Mouse (Mus musculus) layer of hippocampus, adult 9-10 months (tissue): Measurements from ENCODE around the gene Adat1.

ENCODE experiments used
- DNase-seq: peaks from one replicate; pipeline ENCODE4 v3.0.0; 2022; ENCODE audit warnings: low spot score

Adat1 gene

DNA sequence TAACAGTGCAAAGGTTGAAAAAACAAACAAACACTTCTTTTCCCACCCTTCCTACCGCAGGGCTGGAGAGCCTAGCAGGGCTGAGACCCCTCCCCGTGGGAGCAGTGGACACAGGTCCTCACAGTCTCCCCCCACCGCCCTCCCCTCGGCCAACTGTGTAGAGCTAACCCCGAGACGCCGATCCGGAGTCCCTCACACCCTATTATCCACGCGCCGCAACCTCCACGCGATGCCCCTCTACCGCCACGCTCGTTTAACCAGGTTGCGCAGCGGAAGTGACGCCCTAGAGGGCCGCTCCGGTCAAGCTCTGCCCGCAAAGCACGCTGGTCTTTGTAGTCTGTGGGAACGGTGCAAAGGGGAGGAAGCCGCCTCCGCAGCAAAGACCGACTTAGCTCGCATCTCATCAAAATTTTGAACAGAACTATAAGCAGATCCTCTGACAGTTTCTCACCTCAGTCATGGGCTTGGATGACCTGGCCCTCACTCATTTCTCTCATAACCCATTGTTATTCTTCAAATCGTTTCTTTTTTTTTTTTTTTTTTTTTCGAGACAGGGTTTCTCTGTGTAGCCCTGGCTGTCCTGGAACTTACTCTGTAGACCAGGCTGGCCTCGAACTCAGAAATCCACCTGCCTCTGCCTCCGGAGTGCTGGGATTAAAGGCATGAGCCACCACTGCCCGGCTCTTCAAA lies at the start of gene Adat1:
Gene Adat1, minus strand, starts transcription at position 290 of the 690 bp plus-strand sequence.
- DNase-seq, result peak; percentile 55

DNA sequence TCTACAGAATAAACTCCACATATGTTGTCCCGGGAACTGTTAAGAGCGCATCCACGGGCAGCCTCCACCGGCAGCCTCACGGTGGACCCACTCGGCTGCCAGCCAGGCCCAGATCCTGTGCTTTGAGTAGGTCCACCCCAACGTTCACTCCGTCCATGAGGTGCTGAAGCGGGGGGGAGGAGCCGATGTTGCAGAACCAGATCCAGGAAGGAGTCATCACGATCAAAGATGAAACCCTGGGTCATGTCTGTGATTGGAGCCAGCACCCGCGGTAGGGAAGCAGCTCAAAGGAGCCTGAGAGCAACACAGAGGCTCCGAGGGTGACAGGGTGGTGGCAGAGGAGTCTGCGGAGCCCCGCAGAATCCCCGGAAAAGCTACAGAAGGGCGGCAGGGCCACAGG lies 45.4 kb upstream of the Adat1 start:
- DNase-seq, result no peak

DNA sequence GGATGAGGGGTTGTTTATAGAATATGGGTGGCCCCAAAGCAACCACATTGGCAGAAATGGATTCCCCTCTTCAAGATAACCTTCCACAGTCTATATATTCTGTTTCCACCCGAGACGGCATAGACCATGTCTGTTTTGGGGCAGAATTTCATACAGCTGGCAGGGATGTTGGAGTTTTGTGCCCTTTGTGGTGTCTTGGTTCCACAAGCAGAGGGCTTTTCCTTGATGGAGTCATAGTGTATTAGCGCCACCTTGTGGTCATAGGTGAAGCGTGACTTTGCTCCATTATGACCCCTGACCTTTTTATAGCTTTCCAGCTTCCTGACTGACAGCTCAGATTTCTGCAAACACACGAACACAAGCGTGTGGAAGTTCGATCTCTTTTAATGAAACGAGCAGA lies 42.5 kb upstream of the Adat1 start:
- DNase-seq, result peak; percentile 33

- no peak for DNase-seq
Observed at GRCm38 (mm10) chr8:112033071-112033470, 41.0 kb upstream of the Adat1 start.

DNA sequence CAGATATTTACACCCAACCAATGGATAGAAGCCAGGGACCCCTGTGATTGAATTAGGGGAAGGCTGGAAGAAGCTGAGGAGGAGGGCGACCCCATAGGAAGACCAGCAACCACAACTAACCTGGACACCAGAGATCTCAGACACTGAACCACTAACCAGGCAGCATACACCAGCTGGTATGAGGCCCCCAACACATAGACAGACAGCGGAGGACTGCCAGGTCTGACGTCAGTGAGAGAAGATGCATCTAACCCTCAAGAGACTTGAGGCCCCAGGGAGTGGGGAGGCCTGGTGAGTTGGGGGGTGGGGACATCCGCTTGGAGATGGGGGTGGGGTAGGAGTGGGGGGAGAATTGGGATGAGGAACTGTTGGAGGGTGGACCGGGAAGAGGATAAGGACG lies 38.6 kb upstream of the Adat1 start:
- DNase-seq, result no peak

DNA sequence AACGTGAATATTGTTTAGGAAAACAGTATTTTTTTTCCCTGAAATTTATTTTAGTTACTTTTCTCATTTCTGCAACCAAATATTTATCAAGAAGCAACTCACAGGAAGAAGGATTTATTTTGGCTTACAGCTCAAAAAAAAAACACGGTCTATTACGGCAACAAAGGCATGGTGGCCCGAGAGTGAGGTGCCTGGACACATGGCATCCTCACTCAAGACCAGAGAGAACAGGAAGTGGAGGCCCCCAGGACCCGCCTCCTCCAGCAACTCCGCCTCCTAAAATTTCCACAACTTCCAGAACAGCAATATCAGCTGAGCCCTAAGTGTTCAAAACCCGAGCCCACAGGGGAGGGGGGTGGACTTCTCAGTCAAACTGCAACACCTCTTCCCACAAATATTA lies 37.4 kb upstream of the Adat1 start:
- no peak for DNase-seq

- DNase-seq, result no peak
Observed at GRCm38 (mm10) chr8:112014936-112015335, 22.8 kb upstream of the Adat1 start, which contains the start of gene Gm6793. Gene Gm6793, minus strand, starts transcription at chr8:112015036.

- DNase-seq, result no peak
Observed at GRCm38 (mm10) chr8:112011816-112012242, 19.7 kb upstream of the Adat1 start.

DNA sequence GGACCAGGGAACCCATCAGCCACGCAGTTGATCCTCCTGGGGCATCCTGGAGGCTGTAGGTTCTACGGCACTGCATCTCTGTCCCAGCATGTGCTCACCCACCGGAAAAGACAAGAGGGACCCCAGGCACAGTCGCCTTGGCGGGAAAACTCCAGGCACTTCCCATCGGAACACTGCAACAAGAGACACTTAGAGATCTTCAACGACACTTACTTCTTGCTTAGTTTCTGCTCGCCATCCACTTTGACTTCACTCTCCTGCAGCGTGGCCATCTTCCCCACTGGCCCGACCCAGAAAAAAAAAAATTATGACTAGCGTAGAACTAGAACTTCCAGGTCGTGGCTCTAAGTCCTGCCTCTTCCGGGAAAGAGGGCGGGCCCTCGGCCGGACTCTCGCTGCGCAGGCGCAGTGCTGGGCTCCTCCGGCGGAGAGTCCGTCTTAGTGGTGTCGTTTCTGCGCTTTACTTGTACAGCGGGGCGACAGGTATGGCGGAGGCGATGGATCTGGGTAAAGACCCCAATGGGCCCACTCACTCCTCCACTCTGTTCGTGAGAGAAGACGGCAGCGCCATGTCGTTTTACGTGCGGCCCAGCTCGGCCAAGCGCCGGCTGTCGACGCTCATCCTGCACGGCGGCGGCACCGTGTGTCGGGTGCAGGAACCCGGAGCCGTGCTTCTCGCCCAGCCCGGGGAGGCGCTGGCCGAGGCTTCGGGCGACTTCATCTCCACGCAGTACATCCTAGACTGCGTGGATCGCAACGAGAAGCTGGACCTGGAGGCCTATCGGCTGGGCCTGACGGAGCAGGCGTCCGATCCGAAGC lies 19.1 kb upstream of the Adat1 start, which contains the start of the genes Kars and Terf2ip:
Gene Kars, minus strand, starts transcription at position 327 of the 819 bp plus-strand sequence.
Gene Terf2ip, plus strand, starts transcription at position 402 of the 819 bp plus-strand sequence.
- DNase-seq, result peak; percentile 36

GRCm38 (mm10) chr8:112009558-112009957 lies 17.5 kb upstream of the Adat1 start:
- DNase-seq, result no peak

DNA sequence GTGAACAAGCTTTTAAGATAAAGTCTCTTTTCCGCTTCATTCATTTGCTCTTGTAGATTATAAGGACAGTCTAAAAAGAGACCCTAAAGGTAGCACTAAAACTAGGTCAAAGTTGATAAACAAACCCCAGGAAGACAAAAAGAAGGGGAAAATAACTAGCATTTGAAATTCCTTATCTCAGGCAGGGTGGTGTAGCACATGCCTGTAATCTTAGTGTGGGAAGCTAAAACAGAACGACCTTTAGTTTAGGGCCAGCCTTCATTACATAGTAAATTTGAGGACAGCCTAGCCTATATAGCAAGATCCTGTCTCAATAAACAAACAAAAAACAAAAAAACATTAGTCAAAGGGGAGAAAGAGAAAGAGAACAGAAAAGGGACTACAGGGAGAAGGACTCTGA lies 15.6 kb upstream of the Adat1 start:
- no peak for DNase-seq

- no peak for DNase-seq
Observed at GRCm38 (mm10) chr8:112005601-112006000, 13.5 kb upstream of the Adat1 start.

GRCm38 (mm10) chr8:112004754-112005153 lies 12.7 kb upstream of the Adat1 start:
- DNase-seq, result no peak

DNA sequence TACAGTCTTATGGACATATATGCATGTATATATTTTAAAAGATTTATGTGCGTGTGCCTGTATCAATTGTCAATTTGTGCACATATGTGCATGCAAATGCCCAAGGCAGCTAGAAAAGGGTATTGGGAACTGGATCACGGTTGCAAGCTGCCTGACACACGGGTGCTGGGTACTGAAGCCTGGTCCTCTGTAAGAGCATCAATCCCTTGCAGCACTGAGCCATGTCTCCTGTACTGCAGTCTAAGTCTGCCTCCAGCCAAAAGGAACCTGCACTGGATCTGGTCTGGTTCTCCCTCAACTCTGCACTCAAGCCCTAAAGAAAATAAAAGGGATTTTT lies 569 bp upstream of the Adat1 start:
- DNase-seq, result no peak

- DNase-seq, result no peak
Observed at GRCm38 (mm10) chr8:111991278-111991677, 824 bp downstream of the Adat1 start.

- peak; percentile 57 for DNase-seq
Observed at GRCm38 (mm10) chr8:111989911-111990310, 2.2 kb downstream of the Adat1 start.

DNA sequence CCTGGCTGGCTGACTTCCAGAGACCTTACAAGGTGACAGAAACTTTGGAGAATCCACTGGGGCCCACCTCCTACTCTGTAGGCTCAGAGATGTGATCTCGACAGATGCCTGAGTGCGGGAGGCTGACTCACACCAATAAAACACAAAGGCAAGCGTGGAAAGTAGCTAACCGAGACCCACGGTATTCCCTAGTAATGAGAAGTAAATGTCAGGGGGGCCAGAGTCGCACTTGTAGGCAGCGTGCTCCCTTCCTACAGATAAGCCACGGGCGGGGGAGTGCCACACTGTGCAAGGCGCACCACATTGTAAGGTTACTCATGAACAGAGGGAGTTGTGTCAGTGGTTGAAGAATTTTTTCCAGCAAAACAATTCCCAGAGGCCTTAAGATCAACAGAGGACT lies 7.6 kb downstream of the Adat1 start:
- no peak for DNase-seq

GRCm38 (mm10) chr8:111982116-111982515 lies 10.0 kb downstream of the Adat1 start:
- no peak for DNase-seq

DNA sequence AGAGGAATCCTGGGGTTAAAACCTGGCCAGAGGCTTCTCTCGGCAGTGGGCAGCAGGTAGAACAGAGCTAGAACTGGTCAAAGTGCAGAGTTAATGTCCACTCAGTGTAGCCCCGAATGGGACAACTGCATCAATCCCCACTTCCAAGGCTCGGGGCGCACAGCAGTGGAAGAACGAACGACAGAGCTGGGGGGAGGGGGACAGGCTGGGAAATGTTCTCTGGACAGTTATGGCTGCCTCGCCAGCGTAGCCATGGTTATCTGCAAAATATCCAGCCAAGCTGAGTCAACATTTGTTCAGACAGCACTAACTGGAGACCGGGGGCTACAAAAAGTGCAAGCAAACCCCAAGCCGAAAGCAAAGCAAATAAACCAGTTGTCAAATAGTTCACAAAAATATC lies 14.0 kb downstream of the Adat1 start:
- DNase-seq, result no peak

DNA sequence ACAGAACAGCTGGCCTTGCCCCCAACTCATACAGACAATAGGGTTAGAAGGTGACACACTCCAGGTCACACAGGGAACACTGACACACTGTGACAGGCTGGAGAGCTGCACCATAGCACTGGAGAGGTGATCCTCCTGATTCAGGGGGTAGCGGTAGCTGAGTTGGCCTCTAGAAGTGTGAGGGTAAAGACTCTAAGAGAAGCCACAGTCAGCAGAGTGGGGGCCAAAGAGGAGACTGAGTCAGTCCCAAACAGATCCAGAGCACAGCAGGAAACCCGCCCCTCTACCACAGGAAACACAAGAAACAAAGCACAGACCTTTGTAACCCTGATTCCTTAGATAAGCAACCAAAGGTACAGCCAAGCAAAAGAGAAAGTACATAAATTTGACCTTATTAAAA lies 15.8 kb downstream of the Adat1 start:
- no peak for DNase-seq

- DNase-seq, result no peak
Observed at GRCm38 (mm10) chr8:111975706-111976105, 16.4 kb downstream of the Adat1 start.

- no peak for DNase-seq
Observed at GRCm38 (mm10) chr8:111974138-111974537, 18.0 kb downstream of the Adat1 start.

DNA sequence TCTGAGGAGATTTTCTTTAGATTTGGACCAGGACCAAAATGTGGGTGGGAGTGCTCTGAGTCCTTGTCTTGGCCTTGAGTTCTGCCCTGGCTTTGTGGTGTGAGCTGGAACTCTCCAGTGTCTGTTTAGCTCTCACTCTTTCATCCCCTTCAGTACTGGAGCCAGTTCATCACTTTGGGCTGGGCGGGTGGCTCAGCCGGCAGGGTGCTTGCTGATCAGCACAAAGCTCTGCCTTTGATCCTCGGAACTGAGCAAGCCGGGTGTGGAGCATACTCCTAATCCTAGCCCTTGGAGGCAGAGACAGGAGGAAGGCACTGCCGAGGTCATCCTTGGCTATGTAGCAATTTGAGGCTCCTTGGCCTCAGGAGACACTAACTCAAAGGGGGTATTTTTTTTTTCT lies 23.1 kb downstream of the Adat1 start:
- no peak for DNase-seq
